Mouse (Mus musculus) embryonic facial prominence, embryonic 12.5 days (tissue): Measurements from ENCODE around the gene Ctsd. TPM values are rescaled to one million over a fixed set of nuclear protein-coding genes. Genes with fewer than 3 reads are reported as not detected.
"Not testable (repeated sequence)": the region's sequence is repeated elsewhere in the genome, so short reads cannot be mapped to it uniquely, and the experiment has no call there.

Experiments used
- ATAC-seq: fragments of 200-750 bp; cut with Nextera tagmentation; 2 replicates; pipeline ENCODE4 v1.8.0; 2017; ENCODE audit not compliant: insufficient number of reproducible peaks, insufficient read depth, low FRiP score, low TSS enrichment
- H3K27ac ChIP-seq: fragments of 300-500 bp; sonication (generic); 2 replicates; pipeline ENCODE4 v1.5.1; 2016; ENCODE audit warnings: mild to moderate bottlenecking
- H3K27me3 ChIP-seq: fragments of 300-500 bp; sonication (generic); 2 replicates; pipeline ENCODE4 v1.6.1; 2016; ENCODE audit warnings: mild to moderate bottlenecking, moderate library complexity
- H3K36me3 ChIP-seq: fragments of 300-500 bp; sonication (generic); 2 replicates; pipeline ENCODE4 v1.6.1; 2016; ENCODE audit warnings: mild to moderate bottlenecking
- H3K4me1 ChIP-seq: fragments of 300-500 bp; sonication (generic); 2 replicates; pipeline ENCODE4 v1.6.1; 2016
- H3K4me2 ChIP-seq: fragments of 300-500 bp; sonication (generic); replicated peaks from 2 replicates; pipeline ENCODE4 v1.6.1; 2016; ENCODE audit warnings: mild to moderate bottlenecking, moderate library complexity
- H3K4me3 ChIP-seq: fragments of 300-500 bp; sonication (generic); 2 replicates; pipeline ENCODE4 v1.5.1; 2016; ENCODE audit warnings: mild to moderate bottlenecking
- H3K9ac ChIP-seq: fragments of 300-500 bp; sonication (generic); 2 replicates; pipeline ENCODE4 v1.6.1; 2016; ENCODE audit warnings: mild to moderate bottlenecking, moderate library complexity
- H3K9me3 ChIP-seq: fragments of 300-500 bp; sonication (generic); 2 replicates; pipeline ENCODE4 v1.6.1; 2016; ENCODE audit warnings: mild to moderate bottlenecking, moderate library complexity
- WGBS: fragments of 180-500 bp; shearing (Covaris S2); methylation state at CpG from one replicate; pipeline ENCODE4 v1.1.7; 2016; 5-methylcytosine and 5-hydroxymethylcytosine counted together
- polyA plus RNA-seq: library from polyadenylated mRNA; unstranded; fragments of >200 nt; fragmentation: Nextera tagmentation; extraction: Ambion mirVana; gene quantifications from 2 replicates; pipeline ENCODE4 v1.2.1, GENCODE M21; 2016

Ctsd gene
- polyA plus RNA-seq, 1 experiment from 2014 or later = 208 TPM

- ATAC-seq = 0 out of 2 replicates have a peak, but pooled peaks have one; percentile 32
- Histone ChIP-seq H3K9ac (no peak overlapping the region), H3K27ac (peak overlapping the region; percentile 43), H3K4me1 (peaks cover 8% of the 10 kb centered on the region), H3K27me3 (no peaks in the 10 kb centered on the region), H3K9me3 (no peaks in the 10 kb centered on the region), H3K4me3 (no peak overlapping the region), H3K4me2 (0 out of 2 replicates have a peak overlapping the region, but pooled peaks have one; percentile 16), H3K36me3 (no peaks in the 10 kb centered on the region)
- 30% methylated on average over 9 of the region's 9 CpGs for WGBS
Observed at GRCm38 (mm10) chr7:142349308-142349961, 38.4 kb downstream of the Ctsd start.

GRCm38 (mm10) chr7:142347542-142347941 is 40.3 kb downstream of the Ctsd start:
- Histone ChIP-seq H3K4me3 (no peak overlapping the region), H3K4me2 (no peak overlapping the region), H3K4me1 (peaks cover 8% of the 10 kb centered on the region), H3K27ac (no peak overlapping the region), H3K36me3 (no peaks in the 10 kb centered on the region), H3K9me3 (no peaks in the 10 kb centered on the region), H3K27me3 (no peaks in the 10 kb centered on the region), H3K9ac (no peak overlapping the region)
- no peak for ATAC-seq
- WGBS = 70% methylated on average over 4 of the region's 4 CpGs

GRCm38 (mm10) chr7:142342247-142342640 is 45.6 kb downstream of the Ctsd start:
- Histone ChIP-seq H3K4me1 (peaks cover 12% of the 10 kb centered on the region; the same call in 1 of the 2 replicates), H3K36me3 (no peaks in the 10 kb centered on the region), H3K27ac (no peak overlapping the region), H3K9me3 (no peaks in the 10 kb centered on the region), H3K4me2 (no peak overlapping the region), H3K4me3 (no peak overlapping the region), H3K9ac (no peak overlapping the region), H3K27me3 (no peaks in the 10 kb centered on the region)
- WGBS = 60% methylated on average over 3 of the region's 3 CpGs
- ATAC-seq = no peak

GRCm38 (mm10) chr7:142341564-142342246 is 46.1 kb downstream of the Ctsd start:
- H3K27ac ChIP-seq = peak overlapping the region; percentile 50; the same call in 1 of the 2 replicates
- 69% methylated on average over 10 of the region's 10 CpGs for WGBS

GRCm38 (mm10) chr7:142340269-142340970 is 47.4 kb downstream of the Ctsd start:
- Histone ChIP-seq H3K36me3 (no peaks in the 10 kb centered on the region), H3K27me3 (no peaks in the 10 kb centered on the region), H3K4me2 (no peak overlapping the region), H3K27ac (0 out of 2 replicates have a peak overlapping the region, but pooled peaks have one; percentile 13), H3K4me3 (no peak overlapping the region), H3K9ac (no peak overlapping the region), H3K9me3 (no peaks in the 10 kb centered on the region), H3K4me1 (peaks cover 12% of the 10 kb centered on the region; the same call in 1 of the 2 replicates)
- 54% methylated on average over 10 of the region's 10 CpGs for WGBS
- ATAC-seq = peak; percentile 30; the same call in 1 of the 2 replicates

More at GRCm38 (mm10) chr7:142341564-142342246, 46.1 kb downstream of the Ctsd start:
- Histone ChIP-seq H3K9ac (no peak overlapping the region), H3K36me3 (no peaks in the 10 kb centered on the region), H3K27me3 (no peaks in the 10 kb centered on the region), H3K4me1 (peaks cover 12% of the 10 kb centered on the region; the same call in 1 of the 2 replicates), H3K4me2 (no peak overlapping the region), H3K9me3 (no peaks in the 10 kb centered on the region), H3K4me3 (no peak overlapping the region)
- ATAC-seq = no peak

- Histone ChIP-seq H3K9me3 (no peaks in the 10 kb centered on the region), H3K9ac (no peak overlapping the region), H3K27me3 (no peaks in the 10 kb centered on the region), H3K36me3 (no peaks in the 10 kb centered on the region), H3K4me1 (peaks cover 10% of the 10 kb centered on the region; the same call in 1 of the 2 replicates), H3K4me3 (no peak overlapping the region), H3K4me2 (no peak overlapping the region), H3K27ac (no peak overlapping the region)
- WGBS = 81% methylated on average over 8 of the region's 8 CpGs
- ATAC-seq = no peak
Observed at GRCm38 (mm10) chr7:142335151-142335550, 52.7 kb downstream of the Ctsd start.

- H3K27me3 ChIP-seq = no peaks in the 10 kb centered on the region
- no peak overlapping the region for H3K4me3 ChIP-seq
- H3K36me3 ChIP-seq = no peaks in the 10 kb centered on the region
- ATAC-seq = peak; percentile 70
- 2% methylated on average over 3 of the region's 3 CpGs for WGBS
- H3K9ac ChIP-seq = no peak overlapping the region
- 0 out of 2 replicates have a peak overlapping the region, but pooled peaks have one; percentile 75 for H3K27ac ChIP-seq
- no peaks in the 10 kb centered on the region for H3K9me3 ChIP-seq
- no peak overlapping the region for H3K4me2 ChIP-seq
- H3K4me1 ChIP-seq = peaks cover 13% of the 10 kb centered on the region; the same call in 1 of the 2 replicates
Observed at GRCm38 (mm10) chr7:142334246-142334645, 53.6 kb downstream of the Ctsd start.

- 25% methylated on average over 6 of the region's 9 CpGs for WGBS
- H3K9ac ChIP-seq, H3K27me3 ChIP-seq, H3K4me3 ChIP-seq, H3K36me3 ChIP-seq, H3K9me3 ChIP-seq, H3K4me2 ChIP-seq: not testable (repeated sequence)
- peaks cover 13% of the 10 kb centered on the region; the same call in 1 of the 2 replicates for H3K4me1 ChIP-seq
- ATAC-seq = peak; percentile 62; the same call in 1 of the 2 replicates
- H3K27ac ChIP-seq = peak overlapping the region; percentile 75; the same call in 1 of the 2 replicates
Observed at GRCm38 (mm10) chr7:142332741-142333140, 55.1 kb downstream of the Ctsd start.

GRCm38 (mm10) chr7:142331281-142331680 is 56.6 kb downstream of the Ctsd start:
- no peak overlapping the region for H3K4me3 ChIP-seq
- H3K27me3 ChIP-seq = no peaks in the 10 kb centered on the region
- WGBS = 85% methylated on average over 4 of the region's 4 CpGs
- H3K9ac ChIP-seq = no peak overlapping the region
- peaks cover 13% of the 10 kb centered on the region; the same call in 1 of the 2 replicates for H3K4me1 ChIP-seq
- no peak overlapping the region for H3K27ac ChIP-seq
- ATAC-seq = no peak
- no peaks in the 10 kb centered on the region for H3K9me3 ChIP-seq
- no peak overlapping the region for H3K4me2 ChIP-seq
- no peaks in the 10 kb centered on the region for H3K36me3 ChIP-seq

GRCm38 (mm10) chr7:142330271-142330724 is 57.5 kb downstream of the Ctsd start:
- no peak for ATAC-seq
- Histone ChIP-seq H3K9ac (no peak overlapping the region), H3K4me3 (no peak overlapping the region), H3K27ac (no peak overlapping the region), H3K9me3 (no peaks in the 10 kb centered on the region), H3K36me3 (no peaks in the 10 kb centered on the region), H3K27me3 (no peaks in the 10 kb centered on the region), H3K4me1 (peaks cover 13% of the 10 kb centered on the region; the same call in 1 of the 2 replicates), H3K4me2 (no peak overlapping the region)
- 58% methylated on average over 9 of the region's 9 CpGs for WGBS

- WGBS = 51% methylated on average over 3 of the region's 3 CpGs
- no peak overlapping the region for H3K4me2 ChIP-seq
- H3K9ac ChIP-seq = no peak overlapping the region
- no peak overlapping the region for H3K4me3 ChIP-seq
- H3K27ac ChIP-seq = no peak overlapping the region
- H3K4me1 ChIP-seq = peaks cover 9% of the 10 kb centered on the region; the same call in 1 of the 2 replicates
- no peaks in the 10 kb centered on the region for H3K36me3 ChIP-seq
- ATAC-seq = no peak
- no peaks in the 10 kb centered on the region for H3K27me3 ChIP-seq
- no peaks in the 10 kb centered on the region for H3K9me3 ChIP-seq
Observed at GRCm38 (mm10) chr7:142328507-142328906, 59.3 kb downstream of the Ctsd start.
